Mouse (Mus musculus) T-helper 1 cell (primary cell): ENCODE results near the gene Ntn5.
"Not testable (repeated sequence)": the region's sequence is repeated elsewhere in the genome, so short reads cannot be mapped to it uniquely, and the experiment has no call there.

Source experiments
- in situ Hi-C: fragments of 300-600 bp; cut with MboI, MseI; formaldehyde crosslinking; loops from one replicate; pipeline ENCODE4 v1.15.1; 2025; ENCODE audit warnings: high pct_unique_total_duplicates

Ntn5 gene

DNA sequence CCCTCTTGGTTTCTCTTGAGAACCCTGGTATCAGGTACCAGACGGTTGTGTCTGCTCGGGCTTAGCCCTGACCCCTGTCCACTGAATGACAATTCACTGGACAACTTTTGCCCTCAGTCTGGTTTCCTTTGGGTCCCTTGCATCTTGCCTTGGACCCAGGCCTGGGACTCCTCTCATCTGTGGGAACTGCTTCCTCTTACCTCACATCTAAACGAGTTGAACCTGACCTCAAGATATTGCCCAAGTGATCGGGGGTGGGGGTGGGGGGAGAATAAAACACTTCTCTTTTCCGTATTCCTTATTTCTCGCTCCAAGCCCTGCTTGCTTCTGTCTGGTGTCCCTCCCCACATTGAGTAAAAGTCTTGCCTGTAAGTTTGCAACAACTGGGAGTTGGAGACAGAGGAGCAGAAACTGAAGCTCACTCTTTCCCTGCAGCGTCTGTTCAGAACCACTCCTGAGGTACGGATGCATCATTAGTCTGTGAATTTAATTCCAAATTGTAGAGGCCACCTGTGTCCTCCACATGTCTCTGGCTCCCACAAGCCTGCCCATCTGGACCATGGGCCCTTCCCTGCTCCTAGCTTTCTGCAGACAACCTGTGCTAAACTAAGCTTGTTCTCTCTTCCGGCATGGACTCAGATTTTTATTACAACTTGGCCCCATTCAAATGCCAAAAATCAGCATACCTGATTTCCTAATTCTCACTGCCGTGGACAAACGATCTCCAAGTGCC, 22.9 kb upstream of the Ntn5 start:
- in situ Hi-C loops: no loop called here

- in situ Hi-C loops: not testable (repeated sequence)
These were observed 22.1 kb upstream of the Ntn5 start for GRCm38 (mm10) chr7:45661702-45662101.

DNA sequence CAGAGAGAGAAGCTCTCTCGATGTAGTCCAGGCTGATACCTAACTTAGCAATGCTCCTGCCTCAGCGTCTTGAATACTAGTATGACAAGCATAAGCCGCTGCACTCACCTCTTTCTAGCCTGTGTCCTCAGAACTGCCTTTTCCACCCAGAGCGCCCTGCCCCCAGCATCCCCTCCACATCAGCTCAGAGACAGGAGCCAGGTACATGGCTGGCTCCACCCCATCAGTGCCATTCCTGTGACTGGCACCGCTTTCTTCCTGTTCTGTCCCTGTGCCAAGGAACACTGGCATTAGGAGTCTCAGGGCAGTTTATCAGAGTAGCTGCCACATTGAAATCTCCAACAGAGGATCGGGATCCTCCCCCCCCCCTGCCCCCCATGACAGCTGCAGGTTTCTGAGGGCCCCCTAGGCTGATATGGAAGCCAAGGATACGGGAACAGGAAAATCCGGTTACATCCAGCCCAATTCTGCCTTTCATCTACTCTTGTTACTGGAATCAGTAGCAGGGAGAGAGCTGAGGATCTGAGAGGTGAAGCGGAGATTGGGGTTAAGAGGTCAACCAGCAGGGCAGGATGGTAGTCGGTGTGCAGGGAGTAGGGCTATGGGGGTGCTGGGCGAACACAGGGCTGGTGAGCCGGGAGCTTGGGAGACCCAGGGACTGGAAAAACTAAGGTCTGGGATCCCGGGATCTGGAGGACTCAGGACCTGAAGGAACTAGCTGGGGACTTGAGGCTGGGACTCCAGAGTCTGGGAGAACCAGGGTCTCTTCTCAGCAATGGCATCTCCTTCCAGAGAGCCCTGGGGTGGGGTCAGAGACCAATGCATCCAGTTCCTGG, 18.3 kb upstream of the Ntn5 start:
- in situ Hi-C loops: no loop called here

DNA sequence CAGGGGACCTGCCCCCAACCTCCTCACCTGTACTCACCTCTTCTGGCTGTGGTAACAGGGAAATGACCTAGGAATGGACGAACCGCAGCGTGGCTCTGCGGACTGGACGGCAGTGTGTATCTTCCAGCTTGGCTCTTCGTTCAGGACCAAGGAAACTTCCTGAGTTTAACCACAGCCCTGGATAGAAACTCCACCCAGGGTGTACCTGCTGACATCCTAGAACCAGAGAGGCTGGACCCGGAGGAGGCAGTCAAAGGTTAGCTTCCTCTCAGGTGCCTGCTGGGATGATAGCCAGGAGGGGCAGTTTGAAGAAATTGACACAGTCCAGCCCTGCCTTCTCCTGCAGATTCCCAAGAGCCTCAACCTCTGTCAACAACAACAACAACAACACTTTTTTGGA, 17.7 kb upstream of the Ntn5 start, which contains the start of gene Fut2:
Gene Fut2, minus strand, starts transcription at position 234 of the 400 bp plus-strand sequence.
- in situ Hi-C loops: no loop called here

- in situ Hi-C loops: no loop called here
These were observed 16.1 kb upstream of the Ntn5 start for GRCm38 (mm10) chr7:45667761-45668160.

GRCm38 (mm10) chr7:45668921-45669320, 14.9 kb upstream of the Ntn5 start:
- in situ Hi-C loops: no loop called here

DNA sequence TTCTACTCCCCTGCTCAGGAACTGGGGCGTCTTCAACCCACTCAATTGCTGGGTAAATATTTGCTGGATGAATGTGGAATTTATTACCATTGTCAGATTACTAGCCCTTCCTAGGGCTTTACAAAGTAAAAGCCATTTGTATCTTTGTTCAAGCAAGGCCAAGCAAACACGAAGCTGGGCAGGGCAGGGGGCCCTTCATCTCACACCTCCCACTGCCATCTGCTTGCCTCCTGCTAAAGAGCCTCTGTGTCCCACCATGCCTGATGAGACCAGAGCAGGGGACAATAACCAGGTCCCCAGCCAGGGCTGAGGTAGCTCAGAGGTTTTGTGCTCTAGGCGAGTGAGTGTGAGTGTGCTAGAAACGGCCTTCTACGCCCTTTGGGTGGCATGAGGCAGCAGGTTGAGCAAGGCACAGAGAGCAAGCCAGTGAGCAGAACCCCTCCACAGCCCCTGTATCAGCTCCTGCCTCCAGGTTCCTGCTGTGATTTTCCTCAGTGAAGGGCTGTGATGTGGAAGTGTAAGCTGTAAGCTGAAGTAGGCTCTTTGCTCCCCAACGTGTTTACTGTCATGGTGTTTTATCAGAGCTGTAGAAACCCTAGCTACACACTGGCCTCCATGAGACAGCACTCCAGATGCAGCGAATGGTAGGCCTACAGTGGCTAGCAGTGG, 6.1 kb upstream of the Ntn5 start:
- in situ Hi-C loops: no loop called here

DNA sequence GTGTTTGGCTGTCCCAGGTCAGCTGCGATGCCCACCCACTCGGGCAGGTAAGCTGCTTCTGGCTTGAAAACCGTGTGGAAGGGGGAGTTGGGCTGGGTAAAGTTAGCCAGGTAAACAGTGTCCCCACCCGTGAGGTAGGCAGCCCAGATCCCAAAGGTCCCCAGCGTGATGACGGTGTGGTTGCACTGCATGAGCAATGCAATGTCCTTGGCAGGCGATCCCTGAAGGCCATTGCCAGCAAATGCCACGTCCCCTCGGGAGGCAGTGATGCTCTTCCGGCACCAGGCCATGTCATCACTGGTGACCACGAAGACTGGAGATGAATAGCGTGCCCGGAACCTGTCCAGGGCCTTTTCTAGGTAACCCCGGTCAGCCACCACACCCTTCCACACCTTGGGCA, 5.3 kb upstream of the Ntn5 start:
- in situ Hi-C loops: no loop called here

DNA sequence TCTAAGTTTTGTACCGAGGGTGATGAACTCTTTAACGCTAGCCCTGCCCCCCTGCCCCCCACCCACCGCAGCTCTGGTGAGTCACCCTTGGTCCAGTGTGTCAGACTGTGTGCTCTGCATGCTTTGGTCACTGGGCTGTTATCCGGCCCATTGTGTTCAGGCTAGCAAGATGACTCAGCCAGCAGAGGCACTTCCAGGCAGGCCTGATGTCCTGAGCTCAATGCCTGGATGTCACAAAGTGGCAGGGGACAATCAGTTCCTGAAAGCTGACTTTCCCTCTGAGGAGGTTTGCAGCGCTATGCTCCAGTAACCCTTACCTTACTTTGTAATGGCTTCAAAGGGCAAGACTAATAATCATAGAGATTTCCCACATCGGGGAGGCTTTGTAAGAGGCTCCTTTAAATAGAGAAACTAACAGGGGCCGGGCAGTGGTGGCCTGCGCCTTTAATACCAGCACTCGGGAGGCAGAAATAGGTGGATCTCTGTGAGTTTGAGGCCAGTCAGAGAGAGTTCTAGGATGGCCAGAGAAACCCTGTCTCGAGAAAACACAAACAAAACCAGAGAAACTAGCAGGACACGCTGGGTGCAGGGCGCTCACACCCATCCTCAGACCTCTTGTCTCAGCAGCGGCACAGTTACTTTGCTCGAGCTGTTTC, 3.7 kb upstream of the Ntn5 start:
- in situ Hi-C loops: no loop called here

- in situ Hi-C loops: no loop called here
These were observed 2.6 kb upstream of the Ntn5 start for GRCm38 (mm10) chr7:45681046-45681736.

- in situ Hi-C loops: no loop called here
These were observed 1.4 kb upstream of the Ntn5 start for GRCm38 (mm10) chr7:45682144-45683126.

DNA sequence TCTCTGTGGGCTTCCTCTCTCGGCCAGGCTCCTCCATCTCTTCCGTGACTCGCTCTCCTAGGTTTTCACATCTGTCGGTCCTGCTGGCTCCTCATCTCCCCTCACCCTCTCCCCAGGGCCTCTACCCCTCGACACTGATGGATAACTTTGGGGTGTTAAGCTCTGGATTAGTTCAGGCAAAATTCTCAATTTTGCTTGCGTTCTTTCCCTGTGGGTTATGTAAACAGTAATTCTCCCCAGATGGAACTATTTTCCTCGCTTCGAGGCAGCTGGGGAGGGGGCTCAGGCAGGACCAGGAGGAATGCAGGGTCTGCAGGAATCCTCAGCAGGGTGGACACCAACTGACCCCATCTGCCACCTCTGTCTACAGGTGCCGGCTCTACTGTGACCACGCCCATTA, 2.0 kb downstream of the Ntn5 start:
- in situ Hi-C loops: no loop called here

DNA sequence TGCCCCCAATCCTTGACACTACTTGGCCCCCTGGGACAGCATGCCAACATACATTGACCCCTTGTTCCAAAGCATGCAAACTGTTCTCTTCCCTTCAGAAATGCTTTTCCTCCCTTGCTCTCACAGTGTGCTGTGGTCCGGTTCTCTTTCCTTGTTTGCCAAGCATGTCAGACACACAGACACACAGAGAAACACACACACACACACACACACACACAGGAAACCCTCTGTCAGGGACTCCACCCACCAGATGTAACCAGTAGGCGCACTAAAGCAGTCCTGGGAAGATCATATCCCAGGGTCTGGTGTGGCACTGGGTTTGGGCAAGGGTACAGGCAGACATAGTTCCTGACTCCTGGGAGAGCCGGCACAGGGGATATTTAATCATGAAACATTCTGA, 3.0 kb downstream of the Ntn5 start:
- in situ Hi-C loops: no loop called here

DNA sequence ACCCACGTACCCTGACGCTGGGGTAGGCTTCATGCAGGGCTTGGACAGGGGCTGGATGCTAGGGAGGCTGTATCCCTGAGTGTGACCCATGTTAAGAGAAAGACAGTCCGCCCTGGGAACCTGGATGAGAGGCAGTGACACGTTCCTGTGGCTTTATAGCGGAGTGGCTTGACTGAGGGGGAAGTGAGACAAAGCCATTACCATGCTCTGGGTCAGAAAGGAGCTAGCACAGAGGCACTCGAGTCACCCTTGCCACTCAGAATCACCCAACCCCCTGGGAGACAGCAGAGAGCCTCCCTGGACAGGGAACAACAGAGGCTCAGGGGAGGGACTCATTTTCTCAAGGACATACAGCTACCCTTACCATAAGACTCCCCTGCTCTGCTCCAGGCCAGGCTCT, 5.3 kb downstream of the Ntn5 start:
- in situ Hi-C loops: no loop called here

DNA sequence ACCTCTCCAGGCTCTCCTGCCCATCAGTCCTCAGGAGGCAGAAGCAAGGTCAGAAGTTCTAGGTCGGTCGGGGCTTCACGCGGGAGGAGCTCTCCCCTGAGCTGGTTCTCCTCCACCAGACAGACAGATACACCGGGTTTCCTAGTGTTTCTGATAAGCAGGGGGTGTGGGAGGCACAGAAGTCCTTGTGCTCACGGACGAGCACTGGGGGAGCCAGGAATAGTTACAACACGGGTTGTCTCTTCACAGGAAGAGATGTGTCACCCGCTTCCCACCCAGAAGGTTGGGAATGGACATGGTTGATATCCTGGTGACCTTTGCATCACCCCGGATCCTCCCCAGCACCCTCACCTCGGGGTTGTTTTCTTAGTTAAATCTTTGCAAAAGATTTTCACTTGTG, 6.0 kb downstream of the Ntn5 start:
- in situ Hi-C loops: no loop called here

DNA sequence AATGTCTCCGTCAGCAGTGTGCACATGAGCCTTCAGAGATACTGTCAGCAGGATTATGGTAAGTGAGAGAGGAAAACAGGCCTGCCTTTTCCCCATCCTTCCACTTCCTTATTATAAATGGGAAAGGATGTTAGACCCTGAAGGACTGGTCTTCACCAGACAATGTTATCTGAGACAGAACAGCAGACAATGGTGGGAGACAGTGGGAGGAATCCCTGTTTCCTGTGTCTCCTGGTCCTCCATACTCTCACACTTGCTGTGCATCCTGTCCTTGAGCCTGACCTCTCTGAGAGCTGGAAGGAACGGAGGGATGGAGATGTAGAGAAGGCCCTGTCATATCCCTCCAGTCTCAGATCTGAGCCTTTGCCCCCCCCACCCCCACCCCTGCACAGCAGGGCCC, 8.5 kb downstream of the Ntn5 start:
- in situ Hi-C loops: no loop called here

DNA sequence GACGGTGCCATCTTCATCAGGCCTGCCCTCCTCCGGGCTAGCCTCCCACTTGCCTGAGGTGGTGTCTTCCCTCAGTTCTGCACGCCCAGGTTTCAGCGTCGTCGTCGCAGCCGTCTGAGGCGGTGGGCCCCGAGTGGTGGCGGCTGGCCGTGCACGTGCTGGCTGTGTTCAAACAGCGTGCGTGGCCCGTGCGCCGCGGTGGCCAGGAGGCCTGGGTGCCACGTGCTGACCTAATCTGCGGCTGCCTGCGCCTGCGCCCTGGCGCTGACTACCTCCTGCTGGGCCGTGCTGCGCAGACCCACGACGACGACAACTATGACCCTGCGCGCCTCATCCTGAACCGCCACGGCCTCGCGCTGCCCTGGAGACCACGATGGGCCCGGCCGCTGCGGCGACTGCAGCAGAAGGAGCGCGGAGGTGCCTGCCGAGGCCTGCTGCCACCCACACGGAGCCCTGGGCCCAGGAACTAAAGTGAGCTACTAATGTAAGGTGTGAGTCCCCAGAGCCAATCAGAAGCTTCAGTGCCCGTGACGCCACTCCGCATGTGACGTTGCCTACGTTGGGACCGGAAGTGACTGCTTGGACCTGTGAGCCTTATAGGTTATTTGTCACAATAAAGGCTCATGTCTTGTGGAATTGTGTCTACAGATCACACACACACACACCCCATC, 10.2 kb downstream of the Ntn5 start, which contains the start of gene Sec1:
Gene Sec1, minus strand, starts transcription at position 482 of the 671 bp plus-strand sequence.
- in situ Hi-C loops: no loop called here

GRCm38 (mm10) chr7:45695098-45695497, 11.3 kb downstream of the Ntn5 start:
- in situ Hi-C loops: no loop called here

GRCm38 (mm10) chr7:45697894-45698293, 14.1 kb downstream of the Ntn5 start:
- in situ Hi-C loops: no loop called here
